Mouse (Mus musculus) embryonic facial prominence, embryonic 13.5 days (tissue): ENCODE data around the gene Nkain1. TPM values are rescaled to one million over a fixed set of nuclear protein-coding genes. Genes with fewer than 3 reads are reported as not detected.

ENCODE experiments used
- ATAC-seq: fragments of 200-750 bp; cut with Nextera tagmentation; 2 replicates; pipeline ENCODE4 v1.8.0; 2017; ENCODE audit warnings: low read depth; ENCODE audit not compliant: insufficient number of reproducible peaks, insufficient read depth, low FRiP score, low TSS enrichment
- H3K27ac ChIP-seq: fragments of 300-500 bp; sonication (generic); 2 replicates; pipeline ENCODE4 v1.5.1; 2015; ENCODE audit warnings: moderate library complexity, mild to moderate bottlenecking, inconsistent platforms
- H3K27me3 ChIP-seq: fragments of 300-500 bp; sonication (generic); 2 replicates; pipeline ENCODE4 v1.6.1; 2015; ENCODE audit warnings: mild to moderate bottlenecking, inconsistent platforms
- H3K36me3 ChIP-seq: fragments of 300-500 bp; sonication (generic); 2 replicates; pipeline ENCODE4 v1.6.1; 2015; ENCODE audit warnings: mild to moderate bottlenecking, inconsistent platforms
- H3K4me1 ChIP-seq: fragments of 300-500 bp; sonication (generic); 2 replicates; pipeline ENCODE4 v1.6.1; 2015; ENCODE audit warnings: inconsistent platforms
- H3K4me2 ChIP-seq: fragments of 300-500 bp; sonication (generic); 2 replicates; pipeline ENCODE4 v1.6.1; 2015; ENCODE audit warnings: moderate library complexity, mild to moderate bottlenecking, inconsistent platforms
- H3K4me3 ChIP-seq: fragments of 300-500 bp; sonication (generic); 2 replicates; pipeline ENCODE4 v1.5.1; 2015; ENCODE audit warnings: mild to moderate bottlenecking, inconsistent platforms
- H3K9ac ChIP-seq: fragments of 300-500 bp; sonication (generic); 2 replicates; pipeline ENCODE4 v1.6.1; 2015; ENCODE audit warnings: mild to moderate bottlenecking, inconsistent platforms
- H3K9me3 ChIP-seq: fragments of 300-500 bp; sonication (generic); 2 replicates; pipeline ENCODE4 v1.6.1; 2016; ENCODE audit warnings: inconsistent platforms
- WGBS: fragments of 180-500 bp; shearing (Covaris S2); methylation state at CpG from one replicate; pipeline ENCODE4 v1.1.7; 2015; ENCODE audit warnings: mixed read lengths; 5-methylcytosine and 5-hydroxymethylcytosine counted together
- polyA plus RNA-seq: library from polyadenylated mRNA; unstranded; fragments of >200 nt; fragmentation: Nextera tagmentation; extraction: Ambion mirVana; gene quantifications from 2 replicates; pipeline ENCODE4 v1.2.1, GENCODE M21; 2015

Gene Nkain1
- polyA plus RNA-seq, 1 experiment from 2014 or later: 2.7 TPM

DNA sequence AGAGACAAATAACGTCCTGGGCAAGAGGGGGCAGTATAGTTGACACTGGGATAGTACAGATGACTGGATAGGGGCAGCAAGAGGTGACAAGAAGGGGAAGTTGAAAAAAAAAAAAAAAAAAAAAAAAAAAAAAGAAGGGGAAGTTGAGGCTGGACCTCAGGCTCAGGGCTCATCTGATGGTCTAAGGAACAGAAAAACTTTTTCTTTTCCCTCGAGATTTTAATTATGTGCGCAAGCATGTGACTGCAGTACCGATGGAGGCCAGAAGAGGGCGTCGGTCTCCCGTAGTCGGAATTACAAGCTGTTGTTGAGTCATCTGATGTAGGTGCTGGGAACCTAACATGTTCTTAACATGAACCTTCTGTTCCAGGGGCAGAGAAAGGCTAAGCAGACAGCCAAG, 24.8 kb downstream of the Nkain1 start:
- Histone ChIP-seq H3K4me2 (no peak overlapping the region), H3K27me3 (no peaks in the 10 kb centered on the region), H3K4me3 (no peak overlapping the region), H3K36me3 (no peaks in the 10 kb centered on the region), H3K9ac (no peak overlapping the region), H3K4me1 (peaks cover 25% of the 10 kb centered on the region), H3K9me3 (no peaks in the 10 kb centered on the region), H3K27ac (no peak overlapping the region)
- 86% methylated on average over 8 of the region's 8 CpGs for WGBS
- no peak for ATAC-seq

DNA sequence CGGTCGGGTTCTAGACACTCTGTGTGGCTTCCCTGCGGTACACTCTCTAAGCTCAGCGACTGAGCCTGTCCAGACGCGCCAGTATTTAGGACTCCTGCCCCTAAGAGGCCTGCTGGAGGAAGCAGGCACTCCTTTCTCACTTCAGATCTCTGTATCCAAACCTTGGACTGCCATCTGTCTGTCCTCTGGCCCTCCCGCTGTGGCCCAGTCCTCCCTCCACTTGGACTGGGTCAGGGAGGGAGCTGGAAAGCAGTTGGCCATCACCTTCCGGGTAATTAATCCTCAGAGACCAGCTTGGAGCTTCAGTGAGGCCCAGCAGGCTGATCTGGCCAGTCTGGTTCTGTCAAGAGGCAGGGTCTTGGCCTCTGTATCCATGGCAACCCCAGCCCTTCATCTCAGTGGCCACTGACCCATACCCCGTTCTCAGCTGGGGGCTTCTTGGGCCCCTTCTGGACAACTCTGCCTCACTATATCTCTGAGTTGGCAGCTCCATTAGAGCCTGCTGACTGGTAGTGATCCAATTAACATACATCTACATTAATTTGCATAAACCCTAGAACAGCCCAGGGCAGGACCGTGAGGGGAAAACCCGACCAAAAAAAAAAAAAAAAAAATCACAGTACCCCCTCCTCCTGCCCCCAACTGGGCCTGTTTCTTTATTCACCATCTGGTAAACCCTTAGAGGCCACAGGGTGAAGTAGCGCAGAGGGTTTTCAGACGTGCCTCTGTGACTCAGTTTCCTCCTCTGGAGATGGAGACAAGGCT, 27.0 kb downstream of the Nkain1 start:
- no peaks in the 10 kb centered on the region for H3K36me3 ChIP-seq
- ATAC-seq: no peak
- peaks cover 14% of the 10 kb centered on the region for H3K4me1 ChIP-seq
- H3K4me3 ChIP-seq: no peak overlapping the region
- no peak overlapping the region for H3K4me2 ChIP-seq
- no peak overlapping the region for H3K27ac ChIP-seq
- peak overlapping the region; percentile 49; the same call in 1 of the 2 replicates for H3K9ac ChIP-seq
- WGBS: 22% methylated on average over 13 of the region's 13 CpGs
- no peaks in the 10 kb centered on the region for H3K9me3 ChIP-seq
- no peaks in the 10 kb centered on the region for H3K27me3 ChIP-seq

DNA sequence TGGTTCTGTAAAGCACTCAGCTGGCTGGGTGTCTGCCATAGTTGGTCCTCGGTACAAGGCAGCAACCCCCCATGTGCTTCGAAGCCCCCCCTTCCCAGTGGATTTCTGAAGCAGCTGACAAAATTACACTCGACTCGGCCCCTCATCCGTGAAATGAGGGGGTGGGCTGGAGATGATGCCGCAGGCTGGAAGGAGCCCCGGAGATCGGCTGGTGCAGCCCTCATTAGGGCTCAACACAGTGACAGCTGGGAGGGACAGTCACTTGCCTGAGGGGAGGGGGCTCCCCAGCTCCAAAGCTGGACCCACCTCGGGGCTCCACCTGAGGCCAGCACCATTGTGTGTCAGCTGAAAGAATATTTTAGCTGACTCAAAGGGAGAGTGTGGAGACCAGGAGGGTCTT, 29.6 kb downstream of the Nkain1 start:
- Histone ChIP-seq H3K9me3 (no peaks in the 10 kb centered on the region), H3K4me1 (peaks cover 12% of the 10 kb centered on the region), H3K4me2 (no peak overlapping the region), H3K27ac (no peak overlapping the region), H3K36me3 (no peaks in the 10 kb centered on the region), H3K27me3 (no peaks in the 10 kb centered on the region), H3K9ac (no peak overlapping the region), H3K4me3 (no peak overlapping the region)
- WGBS: 20% methylated on average over 9 of the region's 9 CpGs
- ATAC-seq: no peak

DNA sequence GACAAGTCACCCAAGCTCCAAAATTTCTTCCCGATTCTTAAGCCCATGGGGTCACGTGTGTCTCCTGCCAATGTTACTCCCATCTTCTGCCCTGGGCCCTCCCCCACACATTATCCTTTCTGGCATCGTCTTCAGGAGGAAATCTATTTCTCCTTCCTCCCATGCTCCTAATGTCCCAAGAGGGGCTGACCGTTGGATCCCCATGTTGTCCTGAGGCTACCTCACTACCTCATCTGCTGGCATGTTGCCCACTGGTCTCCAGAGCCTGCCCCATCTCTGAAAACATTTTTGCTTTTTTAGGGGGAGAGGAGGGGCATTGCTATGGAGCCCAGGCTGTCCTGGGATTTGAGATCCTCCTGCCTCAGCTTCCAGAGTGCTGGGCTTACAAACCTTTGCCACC, 30.9 kb downstream of the Nkain1 start:
- H3K27ac ChIP-seq: no peak overlapping the region
- H3K27me3 ChIP-seq: no peaks in the 10 kb centered on the region
- no peak overlapping the region for H3K9ac ChIP-seq
- H3K4me1 ChIP-seq: peaks cover 12% of the 10 kb centered on the region
- no peak overlapping the region for H3K4me2 ChIP-seq
- H3K4me3 ChIP-seq: no peak overlapping the region
- WGBS: 80% methylated on average over 4 of the region's 4 CpGs
- ATAC-seq: no peak
- peaks cover 1% of the 10 kb centered on the region; the same call in 1 of the 2 replicates for H3K36me3 ChIP-seq
- H3K9me3 ChIP-seq: no peaks in the 10 kb centered on the region

DNA sequence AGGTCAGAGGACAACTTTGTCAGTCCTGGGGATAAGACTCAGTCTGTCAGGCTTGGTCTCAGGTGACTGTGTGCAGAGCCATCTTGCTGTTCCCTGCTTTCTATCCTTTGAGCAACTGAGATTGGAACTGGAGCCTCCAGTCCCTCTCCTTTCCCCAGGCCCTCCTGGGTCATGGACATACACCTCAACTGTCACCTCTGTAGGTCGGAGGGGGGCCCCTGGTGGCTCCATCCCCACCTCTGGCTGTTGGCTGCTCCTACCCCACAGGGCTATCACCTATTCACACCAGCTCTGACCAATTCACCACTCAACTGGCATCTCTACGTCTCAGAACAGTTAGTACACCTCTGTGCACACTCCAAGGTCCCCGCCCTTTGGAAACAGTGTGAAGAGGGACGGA, 33.1 kb downstream of the Nkain1 start:
- H3K4me3 ChIP-seq: no peak overlapping the region
- no peaks in the 10 kb centered on the region for H3K9me3 ChIP-seq
- no peak overlapping the region for H3K9ac ChIP-seq
- WGBS: 86% methylated on average over 4 of the region's 4 CpGs
- H3K27ac ChIP-seq: no peak overlapping the region
- H3K36me3 ChIP-seq: peaks cover 10% of the 10 kb centered on the region
- no peak for ATAC-seq
- no peak overlapping the region for H3K4me2 ChIP-seq
- H3K27me3 ChIP-seq: no peaks in the 10 kb centered on the region
- H3K4me1 ChIP-seq: peaks cover 7% of the 10 kb centered on the region

GRCm38 (mm10) chr4:130539706-130540105, 34.3 kb downstream of the Nkain1 start:
- no peak for ATAC-seq
- no peaks in the 10 kb centered on the region for H3K27me3 ChIP-seq
- 90% methylated on average over 7 of the region's 7 CpGs for WGBS
- no peaks in the 10 kb centered on the region for H3K9me3 ChIP-seq
- no peak overlapping the region for H3K27ac ChIP-seq
- no peak overlapping the region for H3K4me3 ChIP-seq
- peaks cover 12% of the 10 kb centered on the region for H3K36me3 ChIP-seq
- H3K4me1 ChIP-seq: peaks cover 7% of the 10 kb centered on the region
- H3K4me2 ChIP-seq: no peak overlapping the region
- H3K9ac ChIP-seq: no peak overlapping the region

DNA sequence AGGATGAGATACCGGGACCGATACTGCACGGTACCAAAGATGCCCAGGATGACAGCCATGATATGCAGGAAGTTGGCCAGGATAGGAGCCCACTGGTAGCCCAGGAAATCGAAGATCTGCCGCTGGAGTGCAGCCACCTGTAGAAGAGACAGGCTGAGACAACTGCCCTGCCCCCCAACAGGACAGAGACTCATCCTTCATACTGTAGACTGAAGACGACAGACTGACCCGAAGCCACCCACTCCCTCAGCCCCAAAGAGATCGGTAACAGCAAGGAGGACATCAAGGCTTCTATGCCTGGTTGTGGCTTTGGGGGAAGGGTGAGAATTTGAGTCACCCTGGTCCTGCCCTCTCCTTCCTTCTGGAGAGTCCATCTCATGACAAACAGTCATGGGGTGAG, 34.9 kb downstream of the Nkain1 start:
- peaks cover under 1% of the 10 kb centered on the region; the same call in 1 of the 2 replicates for H3K4me1 ChIP-seq
- H3K4me2 ChIP-seq: no peak overlapping the region
- 90% methylated on average over 8 of the region's 8 CpGs for WGBS
- no peak overlapping the region for H3K4me3 ChIP-seq
- peaks cover 12% of the 10 kb centered on the region for H3K36me3 ChIP-seq
- H3K9ac ChIP-seq: no peak overlapping the region
- no peaks in the 10 kb centered on the region for H3K9me3 ChIP-seq
- H3K27ac ChIP-seq: no peak overlapping the region
- H3K27me3 ChIP-seq: no peaks in the 10 kb centered on the region
- ATAC-seq: no peak

DNA sequence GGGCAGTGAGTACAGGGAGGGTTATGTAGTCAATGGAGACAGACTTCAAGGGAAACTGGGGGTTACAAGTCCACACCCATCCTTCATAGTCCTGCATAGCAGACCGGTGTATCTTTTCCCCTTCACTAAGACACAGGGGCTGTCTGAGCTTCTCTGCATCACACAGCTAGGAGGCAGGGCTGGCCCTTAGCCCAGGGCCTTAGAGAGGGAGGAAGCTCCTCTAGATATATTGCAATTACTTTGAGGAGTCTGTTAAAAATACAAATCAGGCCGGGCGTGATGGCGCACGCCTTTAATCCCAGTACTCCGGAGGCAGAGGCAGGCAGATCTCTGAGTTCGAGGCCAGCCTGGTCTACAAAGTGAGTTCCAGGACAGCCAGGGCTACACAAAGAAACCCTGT, 36.6 kb downstream of the Nkain1 start:
- no peaks in the 10 kb centered on the region for H3K4me1 ChIP-seq
- peaks cover 15% of the 10 kb centered on the region for H3K36me3 ChIP-seq
- 94% methylated on average over 7 of the region's 7 CpGs for WGBS
- H3K9me3 ChIP-seq: no peaks in the 10 kb centered on the region
- no peak for ATAC-seq
- no peak overlapping the region for H3K27ac ChIP-seq
- H3K27me3 ChIP-seq: no peaks in the 10 kb centered on the region
- no peak overlapping the region for H3K4me2 ChIP-seq
- no peak overlapping the region for H3K9ac ChIP-seq
- H3K4me3 ChIP-seq: no peak overlapping the region

DNA sequence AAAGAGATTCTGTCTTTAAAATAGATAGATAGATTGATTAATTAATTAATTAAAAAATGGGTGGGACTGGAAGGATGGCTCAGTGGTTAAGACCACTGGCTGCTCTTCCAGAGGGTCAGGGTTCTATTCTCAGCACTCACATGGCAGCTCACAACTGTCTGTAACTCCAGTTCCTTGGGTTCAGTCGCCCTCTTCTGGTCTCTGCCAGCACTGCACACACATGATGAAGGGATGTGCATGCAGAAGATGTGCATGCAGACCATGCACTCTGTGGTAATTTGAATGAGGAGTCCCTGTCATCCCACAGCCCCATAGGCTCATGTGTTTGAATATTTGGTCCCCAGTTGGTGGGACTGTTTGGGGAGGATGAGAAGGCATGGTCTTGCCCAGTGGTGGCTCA, 38.2 kb downstream of the Nkain1 start:
- H3K27ac ChIP-seq: no peak overlapping the region
- no peaks in the 10 kb centered on the region for H3K9me3 ChIP-seq
- H3K36me3 ChIP-seq: peaks cover 15% of the 10 kb centered on the region
- no peak overlapping the region for H3K4me2 ChIP-seq
- no peak overlapping the region for H3K4me3 ChIP-seq
- no peak for ATAC-seq
- 46% methylated on average over 1 of the region's 1 CpGs for WGBS
- no peak overlapping the region for H3K9ac ChIP-seq
- H3K27me3 ChIP-seq: no peaks in the 10 kb centered on the region
- H3K4me1 ChIP-seq: peaks cover 5% of the 10 kb centered on the region; the same call in 1 of the 2 replicates

- Histone ChIP-seq H3K9ac (no peak overlapping the region), H3K27ac (no peak overlapping the region), H3K27me3 (no peaks in the 10 kb centered on the region), H3K4me2 (no peak overlapping the region), H3K4me1 (peaks cover 5% of the 10 kb centered on the region; the same call in 1 of the 2 replicates), H3K4me3 (no peak overlapping the region), H3K36me3 (peaks cover 23% of the 10 kb centered on the region), H3K9me3 (no peaks in the 10 kb centered on the region)
- WGBS: 49% methylated on average over 4 of the region's 4 CpGs
- peak; percentile 46; the same call in 1 of the 2 replicates for ATAC-seq
These were observed 40.0 kb downstream of the Nkain1 start for GRCm38 (mm10) chr4:130533975-130534374.

- WGBS: 60% methylated on average over 6 of the region's 6 CpGs
These were observed 41.6 kb downstream of the Nkain1 start for GRCm38 (mm10) chr4:130532347-130532746.

GRCm38 (mm10) chr4:130531645-130532280, 42.2 kb downstream of the Nkain1 start:
- 20% methylated on average over 28 of the region's 28 CpGs for WGBS

More at GRCm38 (mm10) chr4:130532347-130532746, 41.6 kb downstream of the Nkain1 start:
- Histone ChIP-seq H3K4me1 (peaks cover 5% of the 10 kb centered on the region; the same call in 1 of the 2 replicates), H3K9me3 (no peaks in the 10 kb centered on the region), H3K4me3 (no peak overlapping the region), H3K27ac (no peak overlapping the region), H3K36me3 (peaks cover 20% of the 10 kb centered on the region), H3K4me2 (no peak overlapping the region), H3K9ac (no peak overlapping the region), H3K27me3 (no peaks in the 10 kb centered on the region)
- ATAC-seq: no peak

More at GRCm38 (mm10) chr4:130531645-130532280, 42.2 kb downstream of the Nkain1 start:
- Histone ChIP-seq H3K9ac (no peak overlapping the region), H3K4me1 (peaks cover 5% of the 10 kb centered on the region; the same call in 1 of the 2 replicates), H3K36me3 (peaks cover 15% of the 10 kb centered on the region), H3K27me3 (no peaks in the 10 kb centered on the region), H3K4me2 (peak overlapping the region; percentile 53), H3K27ac (no peak overlapping the region), H3K9me3 (no peaks in the 10 kb centered on the region), H3K4me3 (peak overlapping the region; percentile 19; the same call in 1 of the 2 replicates)
- ATAC-seq: 0 out of 2 replicates have a peak, but pooled peaks have one; percentile 7
